Mouse (Mus musculus): ENCODE measurements around the gene Pigk.

- TF ChIP-seq POLR2A (IDR thresholded peaks at IDR 0.05; ENCODE audit: borderline replicate concordance, low read depth, low read length) (no peak), CTCF (IDR thresholded peaks at IDR 0.05; ENCODE audit: low read depth, low read length) (no peak)
These were observed 118.5 kb downstream of the Pigk start for GRCm38 (mm10) chr3:152832436-152832835.

Data from bone marrow macrophage, adult 2 months (primary cell).